Mouse (Mus musculus) thymus, postnatal 10 days (tissue): ENCODE results near the gene Dram1.
A peak's percentile ranks its signal among the peaks of the same experiment; 100 is the strongest.
"Not testable (repeated sequence)": the region's sequence is repeated elsewhere in the genome, so short reads cannot be mapped to it uniquely, and the experiment has no call there.

ENCODE experiments used
- DNase-seq, 2 experiments: peaks; one replicate each; pipeline ENCODE4 v3.0.0; 2021; ENCODE audit warnings: low spot score in 2 of 2

Gene Dram1

DNA sequence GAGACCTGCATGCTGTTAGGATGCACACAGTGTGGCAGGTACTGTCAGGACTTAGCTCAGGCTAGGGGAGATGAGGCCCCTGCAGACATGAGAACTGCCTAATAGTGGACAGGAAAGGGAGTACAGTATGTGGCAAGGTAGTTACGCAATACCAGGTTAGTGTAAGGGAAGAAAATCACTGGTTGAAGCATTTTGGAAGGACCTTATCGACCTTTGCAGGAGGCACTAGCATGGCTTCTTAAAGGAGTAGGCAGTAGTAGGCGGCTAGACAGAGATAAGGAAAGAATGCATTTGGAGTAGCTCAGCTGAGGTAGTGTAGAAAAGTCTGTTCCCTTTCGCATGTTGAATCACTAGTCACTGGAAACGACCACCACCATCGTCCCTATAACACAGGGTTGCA is 6.9 kb upstream of the Dram1 start:
- no peak for DNase-seq

DNA sequence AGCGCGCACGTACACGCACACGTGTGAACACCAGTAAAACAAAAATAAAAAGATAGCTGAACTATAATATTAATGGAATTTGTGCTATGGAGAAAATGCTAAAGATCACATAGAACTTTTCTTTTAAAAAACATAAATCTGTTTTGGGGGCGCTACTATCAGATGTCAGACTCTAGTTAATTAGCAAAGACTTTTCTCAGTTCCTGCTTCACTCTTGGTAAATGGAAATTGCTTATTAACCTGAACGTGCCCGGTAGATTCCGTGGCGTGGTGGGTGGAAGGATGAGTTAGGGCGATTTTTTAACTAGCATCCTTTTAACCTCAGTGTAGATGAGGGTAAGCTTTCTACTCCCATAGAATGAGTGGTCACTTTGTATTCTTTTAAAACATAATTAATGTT is 6.4 kb upstream of the Dram1 start:
- DNase-seq = no peak

DNA sequence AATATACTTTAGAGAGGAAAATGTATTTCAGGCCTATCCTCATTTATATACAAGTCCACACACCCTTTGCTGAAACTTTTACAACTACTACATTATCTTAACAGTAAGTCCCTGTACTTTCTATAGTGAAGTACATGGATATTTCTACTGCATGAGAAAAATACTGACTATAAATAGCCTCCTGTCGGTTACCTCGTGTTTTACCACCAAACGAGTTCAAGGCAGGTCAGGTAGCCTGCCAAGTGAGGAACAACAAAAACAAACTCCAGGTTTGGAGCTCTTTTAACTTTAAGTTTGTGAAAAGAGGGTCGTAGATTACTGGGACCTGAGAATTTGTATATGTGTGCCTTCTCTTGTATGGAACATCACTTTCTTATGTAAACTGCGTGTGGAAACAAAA is 5.2 kb upstream of the Dram1 start:
- DNase-seq = no peak

DNA sequence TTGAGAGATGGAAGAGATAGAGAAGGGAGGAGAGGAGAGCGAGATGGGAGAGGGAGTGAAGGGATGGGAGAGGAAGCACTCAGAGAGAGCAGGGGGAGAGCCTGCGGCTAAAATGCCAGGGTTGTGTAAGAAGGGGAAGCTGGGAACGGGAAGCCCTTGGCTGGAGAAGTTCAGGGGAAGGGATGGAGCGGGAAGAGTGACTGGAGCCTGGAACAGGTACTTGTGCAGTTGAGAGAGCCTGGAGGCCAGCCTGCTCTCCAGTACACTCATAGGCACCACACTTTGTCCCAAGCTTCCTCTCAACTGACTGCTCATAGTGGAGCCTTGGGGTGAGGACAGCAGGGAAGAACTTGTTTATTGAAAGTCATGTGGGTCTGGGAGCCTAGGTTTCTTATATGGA is 4.6 kb upstream of the Dram1 start:
- DNase-seq = no peak

DNA sequence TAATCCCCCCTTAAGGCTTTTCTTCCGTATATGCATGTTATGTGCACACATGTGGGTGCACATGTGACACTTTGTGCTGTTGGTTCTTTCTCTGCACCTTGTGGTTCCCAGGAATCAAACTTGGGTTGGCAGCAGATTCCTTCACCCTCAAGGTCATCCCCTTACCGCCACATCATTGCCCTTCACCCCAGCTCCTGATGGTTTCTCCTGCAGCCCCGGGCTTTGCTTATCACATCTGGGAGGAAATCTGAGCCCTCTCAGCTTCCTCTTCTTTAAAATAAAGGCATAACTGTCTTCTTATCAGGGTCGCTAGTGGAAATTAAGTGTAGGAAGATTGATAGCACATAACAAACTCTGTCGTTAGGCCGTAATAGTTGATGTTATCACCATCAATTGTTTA is 3.1 kb upstream of the Dram1 start:
- no peak for DNase-seq

DNA sequence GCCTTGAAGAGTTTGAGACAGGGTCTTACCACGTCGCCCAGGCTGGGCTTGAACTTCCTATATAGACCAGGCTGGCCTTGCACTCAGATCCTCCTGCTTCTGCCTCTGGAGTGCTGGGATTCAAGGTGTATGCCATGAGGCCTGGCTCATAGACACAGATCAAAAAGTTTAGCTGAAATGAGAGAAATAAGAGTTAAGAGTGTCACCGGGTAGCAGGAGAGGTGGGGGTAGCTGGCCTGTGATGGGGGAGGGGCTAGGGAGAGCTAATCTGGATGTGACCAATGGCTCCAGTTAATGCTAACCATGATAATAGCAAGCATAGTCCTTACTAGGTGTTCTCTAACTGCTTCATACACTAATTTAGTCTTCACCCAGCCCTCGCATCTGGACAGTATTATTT is 2.4 kb upstream of the Dram1 start:
- no peak for DNase-seq

DNA sequence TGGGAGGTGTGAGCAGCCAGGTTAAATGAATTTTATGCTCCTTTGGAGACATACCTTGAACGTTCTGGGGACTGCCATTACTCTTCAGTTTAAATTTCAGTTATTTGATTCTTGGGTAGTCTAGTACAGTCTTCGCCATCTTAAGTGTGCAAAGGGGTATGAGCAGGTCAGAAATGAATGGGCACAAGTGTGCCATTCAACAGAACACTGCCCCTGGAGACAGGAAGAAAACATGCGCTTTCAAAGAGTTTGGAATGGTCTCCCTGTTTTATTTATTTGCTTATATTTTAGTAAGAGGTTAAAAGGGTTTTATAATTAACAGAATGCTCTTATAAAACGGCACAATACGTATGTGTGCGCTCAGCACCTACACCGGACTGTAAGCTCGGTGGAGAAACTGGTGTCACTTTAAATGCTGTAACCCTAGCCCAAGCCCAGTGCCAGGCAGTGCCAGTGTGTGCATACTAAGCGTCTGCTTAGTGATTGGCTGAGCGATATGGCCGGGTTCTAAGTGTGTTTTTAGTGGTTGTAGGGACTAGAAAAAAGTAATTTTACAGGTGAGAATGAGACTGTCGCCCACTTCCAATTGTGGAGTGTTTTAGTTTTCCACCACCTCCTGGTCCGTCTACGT is 1.7 kb upstream of the Dram1 start:
- no peak for DNase-seq

DNA sequence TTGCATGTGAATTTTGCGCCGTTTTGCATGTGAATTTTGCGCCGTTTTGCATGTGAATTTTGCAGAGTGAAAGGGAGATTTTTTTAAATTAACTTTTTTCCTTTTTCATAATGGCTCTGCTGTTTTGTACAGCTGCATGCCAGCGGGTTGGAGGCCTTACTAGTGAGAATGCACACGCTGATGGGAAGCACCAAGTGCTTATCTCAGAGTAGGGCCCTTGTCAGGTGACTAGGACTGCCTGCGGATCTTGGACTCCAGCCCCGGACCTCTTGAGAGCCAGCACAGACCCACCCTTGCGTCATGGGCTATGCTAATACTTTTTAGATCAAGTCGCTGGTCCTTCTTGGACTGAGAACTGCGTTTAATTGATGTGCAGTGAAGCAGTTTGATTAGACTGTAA is 1.1 kb upstream of the Dram1 start:
- DNase-seq = no peak

DNA sequence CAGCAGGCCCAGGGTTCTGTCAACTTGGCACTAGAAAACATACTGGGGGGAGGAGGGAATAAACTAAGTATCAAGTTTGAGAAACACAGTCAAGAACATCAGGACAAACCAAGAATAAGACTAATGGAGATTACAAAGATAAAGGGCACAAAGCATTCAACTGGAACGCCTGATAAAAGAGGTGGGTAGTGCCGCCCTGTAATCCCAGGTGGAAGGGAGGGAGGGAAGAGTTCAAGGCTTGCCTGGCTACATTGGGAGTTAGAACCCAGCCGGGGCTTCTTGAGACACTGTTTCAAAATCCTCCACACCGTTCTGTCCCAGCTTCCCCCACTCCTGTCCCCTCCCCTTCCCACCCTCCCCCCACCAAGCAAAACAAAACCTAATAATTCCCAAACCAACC is 1.2 kb downstream of the Dram1 start:
- no peak for DNase-seq

DNA sequence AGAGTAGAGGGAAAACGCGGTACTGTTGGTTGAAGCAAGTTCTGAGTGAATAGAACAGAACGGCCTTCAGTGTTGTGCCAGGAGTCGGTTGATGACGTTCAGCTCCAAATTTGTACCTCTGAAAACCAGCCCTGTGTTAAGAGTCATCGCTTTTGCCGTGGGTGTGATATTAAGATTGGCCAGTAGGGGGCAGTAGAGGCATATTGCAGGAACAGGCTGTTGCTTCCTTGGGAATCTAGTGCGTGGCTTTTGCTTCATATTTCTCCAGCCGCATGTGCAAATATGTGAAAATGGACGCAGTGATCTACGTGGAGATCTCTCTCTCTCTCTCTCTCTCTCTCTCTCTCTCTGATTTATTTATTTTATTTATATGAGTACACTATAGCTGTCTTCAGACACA is 2.1 kb downstream of the Dram1 start:
- peak; percentile 71 to 88 for DNase-seq

DNA sequence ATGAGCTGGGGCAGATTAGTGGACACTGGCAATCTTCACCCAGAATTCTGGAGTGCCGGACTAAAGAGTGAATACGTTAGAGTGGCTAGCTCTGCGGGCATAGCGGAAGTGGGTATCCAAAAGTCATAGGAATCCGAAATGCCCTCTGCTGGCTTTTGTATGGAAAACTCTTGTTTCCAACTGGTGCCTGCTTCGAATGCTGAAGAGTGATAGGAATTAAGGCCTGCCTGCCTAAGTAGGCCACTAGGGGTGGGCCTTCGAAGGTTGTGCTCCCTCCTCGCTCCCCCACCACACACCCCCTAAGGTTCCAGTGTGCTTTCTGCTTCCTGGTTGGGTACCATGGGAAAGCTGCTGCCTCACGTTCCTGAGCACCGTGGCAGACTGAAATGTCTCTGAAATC is 3.9 kb downstream of the Dram1 start:
- DNase-seq = no peak

DNA sequence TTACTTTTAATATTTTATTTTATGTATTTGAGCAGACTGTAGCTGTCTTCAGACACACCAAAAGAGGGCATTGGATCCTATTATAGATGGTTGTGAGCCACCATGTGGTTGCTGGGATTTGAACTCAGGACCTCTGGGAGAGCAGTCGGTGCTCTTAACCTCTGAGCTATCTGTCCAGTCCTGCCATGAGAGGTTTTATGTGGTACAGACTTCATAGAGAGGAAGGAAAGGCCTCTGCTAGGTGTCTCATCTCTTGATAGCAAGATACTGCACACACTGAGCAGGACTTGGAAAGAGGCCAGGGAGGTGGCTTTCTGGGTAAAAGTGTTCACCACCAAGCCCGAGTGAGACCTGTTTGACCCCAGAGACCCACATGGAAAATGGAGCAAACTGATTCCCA is 5.9 kb downstream of the Dram1 start:
- not testable (repeated sequence) for DNase-seq

DNA sequence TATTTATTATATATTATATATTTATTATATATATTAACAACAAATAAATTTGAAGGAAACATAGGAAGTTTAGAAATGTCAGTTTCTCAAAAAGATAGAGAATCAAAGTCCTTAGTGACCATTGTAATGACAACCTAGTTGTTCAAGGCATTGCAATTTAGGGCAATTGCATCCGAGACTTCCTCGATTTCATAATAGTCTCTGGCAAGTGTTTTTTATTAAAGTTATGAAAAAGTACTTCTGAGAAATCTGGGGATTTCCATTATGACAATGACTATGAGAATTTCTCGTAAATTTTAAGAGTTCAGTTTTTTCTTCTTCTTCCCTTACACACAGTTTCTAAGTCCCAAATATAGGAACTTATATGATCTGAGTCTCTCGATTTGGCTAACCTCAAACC is 6.4 kb downstream of the Dram1 start:
- no peak for DNase-seq

DNA sequence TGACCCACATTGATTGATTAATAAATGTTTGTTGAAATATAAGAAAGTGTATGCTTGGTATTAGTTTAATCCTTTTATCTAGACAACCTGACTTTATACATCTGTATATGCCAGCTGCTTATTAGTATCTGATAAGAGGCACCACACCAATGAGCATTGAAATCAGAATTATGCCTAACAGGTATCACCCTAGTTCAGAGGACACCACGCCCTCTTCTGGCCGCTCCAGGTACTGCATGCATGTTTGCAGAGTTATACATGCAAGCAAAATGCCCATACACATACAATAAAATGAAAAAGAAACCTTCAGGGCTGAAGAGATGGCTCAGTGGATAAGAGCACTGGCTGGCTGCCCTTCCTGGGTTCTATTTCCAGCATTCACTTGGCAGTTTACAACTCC is 7.1 kb downstream of the Dram1 start:
- peak in 1 of 2 experiments; percentile 42 for DNase-seq

DNA sequence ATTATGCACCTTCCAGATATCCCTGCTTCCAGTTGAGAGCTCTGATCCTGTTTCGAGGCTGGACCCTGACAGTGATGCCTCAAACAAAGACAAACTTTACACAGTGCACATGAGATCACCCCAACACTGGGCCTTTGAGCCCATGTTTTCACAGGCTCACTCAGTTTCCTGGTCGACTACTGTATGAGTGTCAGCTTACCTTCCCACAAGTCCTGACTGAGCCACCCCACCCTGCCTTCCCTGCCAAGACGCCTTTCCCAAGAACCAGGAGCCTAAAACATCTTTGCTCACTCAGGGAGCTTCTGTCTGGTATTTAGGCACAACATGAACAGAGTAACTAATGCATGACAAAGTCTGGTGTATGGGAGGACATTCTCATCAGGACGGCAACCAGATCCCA is 9.6 kb downstream of the Dram1 start:
- DNase-seq = no peak

DNA sequence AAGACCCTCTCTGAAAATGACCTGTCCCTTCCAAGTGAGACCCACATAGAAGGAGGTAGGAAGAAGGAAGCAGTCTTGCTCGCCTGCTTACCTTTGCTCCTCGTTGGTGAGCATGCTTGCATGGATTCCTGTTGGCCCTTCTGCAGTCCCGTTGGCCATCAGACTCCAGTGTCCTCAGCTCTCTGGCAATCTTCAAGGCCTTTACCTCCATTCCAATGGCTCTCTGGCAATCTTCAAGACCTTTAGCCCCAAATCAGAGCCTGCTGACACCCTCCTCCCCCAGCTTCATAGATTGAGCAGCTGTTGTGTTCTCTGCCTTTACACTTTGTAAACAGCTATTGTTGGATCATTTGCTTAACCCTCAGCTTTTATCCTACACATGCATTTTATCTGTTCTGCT is 14.7 kb downstream of the Dram1 start:
- DNase-seq = no peak

DNA sequence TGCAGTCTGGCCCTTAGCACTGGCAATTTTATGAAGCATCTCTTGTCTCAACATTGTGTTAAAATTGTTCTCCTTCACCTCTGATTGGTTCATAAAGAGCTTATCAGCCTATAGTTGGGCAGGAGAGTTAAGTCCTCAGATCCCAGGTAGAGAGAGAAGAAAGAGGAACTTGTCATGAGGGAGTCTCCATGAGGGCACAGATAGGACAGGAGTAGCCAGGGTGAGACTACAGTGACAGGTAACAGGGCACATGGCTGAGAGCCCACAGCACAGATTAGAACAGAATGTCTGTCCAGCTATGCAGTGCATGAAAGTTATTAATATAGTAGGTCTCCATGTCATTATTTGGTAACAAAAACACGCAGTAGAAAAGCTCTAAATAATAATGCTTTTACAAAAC is 16.7 kb downstream of the Dram1 start:
- DNase-seq = no peak

DNA sequence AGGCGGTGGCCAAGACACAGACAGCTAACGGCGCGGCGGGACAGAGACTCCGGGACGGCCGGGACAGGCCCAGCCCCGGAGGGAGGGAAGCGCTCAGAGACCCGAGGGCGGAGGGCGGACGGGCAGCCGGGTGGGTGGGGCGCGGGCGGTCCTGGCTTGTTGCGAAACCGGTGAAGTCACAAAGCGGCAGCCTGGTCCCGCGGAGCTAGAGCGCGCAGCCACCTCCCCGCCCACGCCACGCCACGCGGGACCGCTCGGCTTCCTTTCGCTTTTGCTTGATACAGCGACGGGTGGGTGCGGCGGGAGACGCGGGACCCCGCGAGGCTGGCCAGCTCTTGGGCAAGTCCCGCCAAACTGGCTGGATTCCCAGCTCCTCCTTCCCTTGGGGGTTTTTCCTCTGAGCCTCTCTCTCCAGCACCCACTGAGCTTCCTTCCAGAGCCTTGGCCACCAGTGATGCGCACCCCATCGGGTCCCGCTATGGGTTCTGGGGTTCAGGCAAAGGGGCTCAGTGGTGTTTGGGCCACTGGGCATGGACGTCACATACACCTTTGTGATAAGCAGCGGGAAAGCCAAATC is 21.8 kb downstream of the Dram1 start:
- peak in 1 of 2 experiments; percentile 42 for DNase-seq

DNA sequence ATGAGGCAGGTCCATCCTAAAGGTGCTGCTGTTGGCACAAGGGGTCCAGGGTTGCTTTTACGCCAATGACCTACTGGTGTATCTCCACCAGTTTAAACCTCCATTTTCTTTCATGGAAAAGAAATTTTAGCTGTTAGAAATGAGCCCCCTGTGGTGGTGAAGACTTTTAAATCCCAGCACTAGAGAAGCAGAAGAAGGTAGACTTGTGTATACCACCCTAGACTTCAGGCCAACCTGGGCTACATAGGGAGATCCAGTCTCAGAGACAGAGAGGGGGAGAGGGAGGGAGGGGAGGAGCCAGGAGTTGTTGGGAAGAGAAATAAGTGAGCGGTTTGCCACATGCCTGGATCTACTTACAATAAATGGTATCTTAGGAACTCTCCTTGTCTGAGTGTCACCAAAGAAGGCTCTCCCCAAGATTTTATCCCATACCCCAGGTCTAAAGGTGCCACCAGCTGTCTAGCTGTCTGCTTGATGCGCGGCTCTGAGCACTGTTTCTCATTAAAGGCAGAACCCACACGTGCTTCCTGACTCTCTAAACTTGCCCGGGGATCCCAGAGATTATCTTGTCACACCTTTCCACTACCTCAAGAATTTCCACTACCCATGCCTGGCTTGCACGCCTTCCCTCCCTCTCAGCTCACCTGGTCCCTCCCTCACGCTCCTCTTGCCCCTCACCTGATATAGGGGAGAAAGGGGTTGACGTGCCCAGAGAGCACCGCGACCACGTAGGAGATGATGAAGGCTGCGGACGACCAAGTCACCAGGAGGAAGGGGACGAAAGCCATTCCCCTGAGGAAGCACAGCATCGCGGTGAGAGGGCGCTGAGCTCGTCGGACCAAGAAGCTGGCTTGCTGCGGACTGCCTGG is 22.5 kb downstream of the Dram1 start:
- DNase-seq = no peak

DNA sequence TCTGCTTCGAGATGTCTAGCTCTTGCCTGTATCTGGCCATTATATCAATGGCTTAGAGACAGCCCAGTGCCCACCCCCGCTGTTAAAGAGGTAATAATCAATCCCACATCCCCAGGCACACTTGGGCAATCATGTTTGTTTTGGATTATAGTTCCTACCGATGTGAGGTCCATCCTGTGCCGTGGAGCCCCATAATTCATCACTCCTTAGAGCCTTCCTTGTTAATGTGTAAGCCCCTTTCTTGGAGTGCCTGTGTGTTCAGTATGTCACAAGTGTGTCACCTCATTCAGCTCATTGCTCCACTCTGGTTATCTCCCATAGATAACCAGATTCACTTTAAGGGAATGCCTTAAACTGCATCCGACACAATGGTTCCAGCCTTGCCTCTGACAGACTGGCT is 24.3 kb downstream of the Dram1 start:
- no peak for DNase-seq

DNA sequence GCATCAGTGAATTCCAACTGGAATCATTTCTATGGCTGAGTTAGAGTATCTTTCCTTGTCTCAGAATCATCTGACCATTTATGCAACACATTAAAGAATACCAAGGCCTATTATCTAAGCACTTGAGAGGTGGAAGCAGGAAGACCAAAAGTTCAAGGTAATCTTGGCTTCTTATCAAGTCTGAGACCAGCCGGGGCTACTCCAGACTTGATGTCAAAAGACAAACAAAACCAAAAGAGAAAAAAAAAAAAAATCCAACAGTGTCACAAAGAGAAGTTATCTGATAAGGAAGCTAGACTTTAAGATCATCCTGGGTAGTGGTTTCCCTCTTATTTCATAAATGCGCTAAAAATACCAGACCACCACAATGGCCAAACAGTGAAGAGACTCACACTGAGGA is 26.3 kb downstream of the Dram1 start:
- no peak for DNase-seq

DNA sequence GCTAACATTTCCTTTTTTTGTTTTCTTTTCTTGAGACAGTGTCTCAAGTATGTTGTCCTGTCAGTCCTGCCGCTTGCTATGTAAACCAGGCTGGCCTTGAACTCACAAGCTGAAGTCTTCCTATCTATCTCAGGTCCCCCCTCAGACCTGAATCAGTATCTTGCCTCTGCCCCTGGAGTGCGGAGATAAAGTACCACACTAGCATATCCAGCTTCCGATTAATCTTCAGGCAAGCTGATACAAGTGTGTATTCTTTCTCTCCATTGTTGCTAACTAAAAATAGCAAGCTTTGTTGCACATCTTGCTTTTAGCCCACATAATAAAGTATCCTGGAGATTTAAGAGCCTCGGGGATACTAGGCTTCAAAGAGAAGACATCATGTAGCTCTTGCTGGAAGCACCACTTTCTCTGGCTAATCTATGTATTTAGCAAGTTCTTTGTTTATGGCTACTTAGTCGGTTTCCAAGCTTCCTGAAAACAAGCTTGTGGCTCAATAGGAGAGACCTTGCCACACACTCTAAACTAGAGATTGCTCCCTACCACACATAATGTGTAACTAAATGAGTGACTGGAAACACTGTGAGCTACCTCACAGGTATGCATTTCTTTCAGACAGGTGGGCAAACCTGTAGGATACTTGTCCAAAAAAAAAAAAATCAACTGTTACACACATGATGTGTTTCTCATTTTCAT is 27.3 kb downstream of the Dram1 start:
- no peak for DNase-seq

DNA sequence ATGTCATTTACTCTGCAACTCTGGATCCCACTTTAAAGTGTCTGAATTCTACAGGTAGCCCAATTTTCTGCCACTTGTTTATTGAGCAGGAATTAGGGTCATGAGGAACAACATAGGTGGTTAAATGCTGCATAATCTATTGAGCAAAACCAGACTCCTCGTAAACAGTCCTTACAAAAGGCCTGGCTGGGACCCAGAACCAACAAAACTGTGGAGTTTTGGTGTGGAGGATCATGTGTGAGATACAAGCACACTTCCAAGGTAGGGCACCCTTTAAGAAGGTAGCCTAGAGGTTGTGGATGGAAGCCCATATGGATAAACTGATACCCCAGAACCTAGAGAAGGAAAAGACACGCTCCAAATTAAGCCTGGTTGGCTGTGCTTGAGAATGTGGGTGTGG is 28.2 kb downstream of the Dram1 start:
- no peak for DNase-seq
